In genomic region chr17:25514055-25514454, GRCm38 (mm10) we compare ENCODE assay signal across 18 mouse cellular contexts. TPM values are rescaled to one million over a fixed set of nuclear protein-coding genes. Genes with fewer than 3 reads are reported as not detected.
"Had no signal": no experiment of that assay in that cellular context is flagged by ENCODE, and none has a peak within 500 bp of the region (broad histone marks: within the 10 kb centered on the region; RNA-seq: fewer than 3 reads in every experiment).

No protein-coding gene starts in this region.

- H3K4me2 ChIP-seq: limb, embryonic 15.5 days; midbrain, embryonic 13.5 days; neural tube, embryonic 15.5 days had no signal

- H3K4me1 ChIP-seq: neural tube, embryonic 15.5 days had no signal

- DNase-seq: kidney, adult 18-20 months; kidney, postnatal 10 days; lung, adult 18-20 months; lung, postnatal 36 days; right cerebral cortex, adult 18-20 months; thymus, postnatal 4 days had no signal

- H3K27ac ChIP-seq: left cerebral cortex, adult 2 months; limb, embryonic 15.5 days; liver, embryonic 14.5 days; midbrain, embryonic 13.5 days; neural tube, embryonic 15.5 days; stomach, postnatal 0 days had no signal

- ATAC-seq: midbrain, embryonic 13.5 days had no signal

- H3K9me3 ChIP-seq: limb, embryonic 15.5 days; midbrain, embryonic 13.5 days; neural tube, embryonic 15.5 days had no signal

- H3K4me3 ChIP-seq: left cerebral cortex, adult 2 months; limb, embryonic 15.5 days; midbrain, embryonic 13.5 days; myocyte; neural tube, embryonic 15.5 days had no signal

- H3K36me3 ChIP-seq: limb, embryonic 15.5 days; midbrain, embryonic 13.5 days; neural tube, embryonic 15.5 days had no signal

- H3K9ac ChIP-seq: limb, embryonic 15.5 days; liver, embryonic 14.5 days; midbrain, embryonic 13.5 days; neural tube, embryonic 15.5 days had no signal

- H3K27me3 ChIP-seq: limb, embryonic 15.5 days; midbrain, embryonic 13.5 days; neural tube, embryonic 15.5 days had no signal

RNA-seq across cellular contexts. Expression of gene Sstr5, which starts 17.0 kb away (rescaled TPM):
- total RNA-seq: megakaryocyte-erythroid progenitor cell, adult 5-6 weeks had no signal
- polyA plus RNA-seq: kidney, embryonic 14.5 days; myocyte; neural tube, embryonic 11.5 days had no signal

RNA-seq across cellular contexts. Expression of gene Sox8, which starts 56.4 kb away (rescaled TPM):
- total RNA-seq: megakaryocyte-erythroid progenitor cell, adult 5-6 weeks had no signal

RNA-seq across cellular contexts. Expression of gene Tekt4, which starts 59.6 kb away (rescaled TPM):
- total RNA-seq: megakaryocyte-erythroid progenitor cell, adult 5-6 weeks had no signal
- polyA plus RNA-seq: kidney, embryonic 14.5 days; large intestine, adult 2 months; limb, embryonic 11.5 days; limb, embryonic 15.5 days; myocyte had no signal
